Mouse (Mus musculus): ENCODE measurements around the gene Endov. TPM values are rescaled to one million over a fixed set of nuclear protein-coding genes. Genes with fewer than 3 reads are reported as not detected.
A peak's percentile ranks its signal among the peaks of the same experiment; 100 is the strongest.

Gene Endov
- polyA plus RNA-seq, 1 experiment from 2014 or later: 21.1 TPM

DNA sequence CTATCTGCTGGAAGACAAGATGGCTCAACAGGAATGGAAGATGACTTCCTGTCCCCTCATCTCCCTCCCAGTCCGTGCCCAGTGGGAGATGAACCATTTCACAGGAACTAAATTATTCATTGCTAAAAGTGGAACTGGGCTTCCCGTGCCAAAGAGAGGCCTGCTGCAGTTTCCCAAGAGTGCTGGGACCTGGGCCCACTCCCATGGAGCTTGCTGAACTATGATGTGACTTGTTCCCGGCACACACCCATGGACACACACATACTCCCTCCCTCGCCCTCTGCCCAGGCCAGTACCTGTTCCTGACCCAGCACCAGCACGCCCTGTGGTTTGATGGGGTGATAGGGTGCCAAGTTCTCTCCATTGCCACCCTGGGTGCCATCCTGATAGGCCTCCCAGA, 51.7 kb downstream of the Endov start:
- 80% methylated on average over 5 of the region's 5 CpGs for WGBS
- H3K27ac ChIP-seq (replicated peaks): no peak overlapping the region
- no peak for DNase-seq (ENCODE audit: low spot score)
- no peaks in the 10 kb centered on the region for H3K36me3 ChIP-seq (replicated peaks)
- H3K9me3 ChIP-seq: no peaks in the 10 kb centered on the region
- H3K4me1 ChIP-seq: peaks cover 36% of the 10 kb centered on the region
- H3K27me3 ChIP-seq (replicated peaks; ENCODE audit: low read depth, poor library complexity, severe bottlenecking): peaks cover 84% of the 10 kb centered on the region
- no peak overlapping the region for H3K4me3 ChIP-seq

DNA sequence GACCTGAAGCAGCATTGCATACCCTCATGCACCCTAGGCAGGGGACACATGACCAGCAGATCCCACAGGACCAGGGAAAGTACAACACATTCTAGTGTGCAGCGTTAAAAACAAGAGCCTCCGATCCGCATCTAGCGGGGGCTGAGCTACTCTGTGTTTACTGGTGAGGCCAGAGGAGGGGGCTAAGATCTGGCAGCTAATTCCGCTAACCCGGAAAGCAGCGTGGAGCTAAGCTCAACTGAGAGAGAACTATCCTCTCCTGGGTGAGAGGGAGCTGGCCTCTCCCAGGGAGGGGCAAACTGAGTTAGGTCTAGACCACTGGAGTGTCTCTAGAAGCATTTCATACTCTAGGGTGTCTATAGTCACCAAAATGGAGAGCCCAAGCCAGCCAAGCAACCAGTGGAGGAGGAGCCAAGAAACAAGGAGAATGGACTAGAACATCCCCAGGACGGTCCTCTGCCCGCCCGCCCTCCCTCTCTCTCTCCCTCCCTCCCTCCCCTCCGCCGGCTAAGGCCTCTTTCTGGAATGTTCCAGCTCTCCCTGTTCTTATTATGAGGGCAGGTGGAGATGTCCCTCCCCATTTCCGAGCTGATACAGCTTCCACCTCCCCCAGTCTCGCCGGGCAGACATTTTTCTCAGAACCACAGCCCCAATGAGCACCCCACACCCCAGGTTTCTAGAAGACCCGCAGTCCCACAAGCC, 52.8 kb downstream of the Endov start:
- WGBS: 59% methylated on average over 16 of the region's 16 CpGs
- no peak for DNase-seq (ENCODE audit: low spot score)
- Histone ChIP-seq H3K4me1 (peaks cover 46% of the 10 kb centered on the region), H3K9me3 (no peaks in the 10 kb centered on the region), H3K4me3 (no peak overlapping the region), H3K27ac (replicated peaks) (no peak overlapping the region), H3K36me3 (replicated peaks) (no peaks in the 10 kb centered on the region), H3K27me3 (replicated peaks; ENCODE audit: low read depth, poor library complexity, severe bottlenecking) (peaks cover 95% of the 10 kb centered on the region)

DNA sequence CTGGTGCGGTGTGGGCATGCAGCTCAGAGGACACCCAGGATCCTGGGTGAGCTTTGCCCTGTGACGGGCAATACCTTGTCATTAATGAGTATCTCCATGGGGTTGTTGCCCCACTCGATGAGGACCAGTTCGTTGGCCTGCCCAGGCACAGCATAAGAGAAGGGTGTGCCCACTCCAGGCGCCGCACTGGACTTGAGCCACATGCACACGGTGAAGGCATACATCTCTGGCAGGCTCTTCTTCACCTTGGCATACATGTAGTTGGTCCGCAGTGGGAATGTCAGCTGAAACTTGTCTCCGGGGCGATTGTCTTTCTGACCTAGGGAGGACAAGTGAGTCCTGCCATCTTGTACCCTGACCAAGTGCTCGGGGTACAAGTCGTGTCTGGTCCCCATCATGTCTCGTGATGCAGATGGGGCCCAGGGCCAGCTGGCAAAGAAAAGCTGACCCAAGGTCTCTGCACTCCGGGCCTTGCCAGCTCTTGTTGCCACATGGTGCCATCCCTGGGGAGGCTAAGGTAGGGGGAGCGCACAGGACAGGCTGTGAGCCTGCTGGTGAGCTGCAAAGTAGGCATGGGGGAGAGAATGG, 53.5 kb downstream of the Endov start:
- Histone ChIP-seq H3K36me3 (replicated peaks) (no peaks in the 10 kb centered on the region), H3K27me3 (replicated peaks; ENCODE audit: low read depth, poor library complexity, severe bottlenecking) (peaks cover 100% of the 10 kb centered on the region), H3K9me3 (no peaks in the 10 kb centered on the region), H3K4me1 (peaks cover 53% of the 10 kb centered on the region), H3K27ac (replicated peaks) (no peak overlapping the region), H3K4me3 (peak overlapping the region; percentile 8; the same call in 1 of the 2 replicates)
- DNase-seq (ENCODE audit: low spot score): no peak
- 85% methylated on average over 15 of the region's 15 CpGs for WGBS

DNA sequence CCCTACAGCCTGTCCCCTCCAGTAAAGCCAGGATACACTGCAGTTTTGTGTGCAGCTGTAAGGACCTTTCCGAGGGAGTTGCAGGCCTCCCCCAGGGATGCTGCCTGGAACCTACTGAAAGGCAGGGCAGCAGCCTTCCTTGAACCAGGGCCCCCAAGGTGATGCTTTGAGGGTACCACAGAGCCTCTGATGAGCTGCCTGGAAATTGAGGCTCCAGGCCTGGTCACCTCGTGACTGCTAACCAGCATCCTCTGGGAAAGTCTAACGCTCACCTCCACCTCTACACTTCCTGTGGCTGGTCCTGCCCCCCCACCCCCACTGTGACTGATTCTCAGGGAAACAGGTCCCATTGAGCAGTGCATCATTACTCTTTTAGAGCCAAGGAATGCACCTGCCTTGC, 54.1 kb downstream of the Endov start:
- 46% methylated on average over 3 of the region's 3 CpGs for WGBS
- Histone ChIP-seq H3K4me3 (peak overlapping the region; percentile 67), H3K27ac (replicated peaks) (no peak overlapping the region), H3K9me3 (no peaks in the 10 kb centered on the region), H3K4me1 (peaks cover 56% of the 10 kb centered on the region), H3K27me3 (replicated peaks; ENCODE audit: low read depth, poor library complexity, severe bottlenecking) (peaks cover 100% of the 10 kb centered on the region), H3K36me3 (replicated peaks) (no peaks in the 10 kb centered on the region)
- DNase-seq (ENCODE audit: low spot score): no peak

DNA sequence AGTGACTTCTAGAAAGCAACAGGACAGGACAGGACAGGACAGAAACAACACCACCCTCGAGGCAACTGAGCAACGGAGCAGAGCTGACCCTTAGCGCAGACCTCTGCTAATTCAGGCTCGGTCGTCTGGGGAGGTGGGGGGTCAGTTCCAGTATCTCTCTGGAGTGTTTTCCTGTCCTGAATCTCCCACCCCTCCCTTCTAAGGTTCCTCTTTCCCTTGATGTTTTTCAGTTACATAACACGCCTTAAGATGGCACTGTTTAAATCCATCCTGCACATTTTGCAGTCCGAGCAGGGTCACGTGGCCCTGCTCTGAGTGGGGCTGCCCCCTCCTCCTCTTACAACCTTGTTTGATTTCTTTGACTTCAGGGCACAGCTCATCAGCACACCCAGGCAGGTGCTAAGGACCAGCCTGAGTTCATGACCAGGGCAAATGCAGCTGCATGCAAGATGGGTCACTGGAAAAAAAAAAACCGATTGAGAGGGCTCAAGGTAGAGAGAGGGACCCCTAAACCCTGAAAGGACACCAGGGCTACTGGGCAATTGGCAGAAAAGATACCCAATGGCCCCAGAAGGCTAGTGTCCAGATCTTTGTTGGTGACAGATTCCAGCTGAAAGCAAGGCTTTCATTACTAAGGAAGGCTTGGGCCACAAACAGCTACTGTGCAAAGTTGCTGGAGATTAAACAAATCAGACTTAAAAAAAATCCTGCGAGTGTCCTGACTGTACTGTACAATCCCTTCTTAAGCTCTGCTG, 54.8 kb downstream of the Endov start:
- 7% methylated on average over 10 of the region's 10 CpGs for WGBS
- DNase-seq (ENCODE audit: low spot score): peak; percentile 49
- Histone ChIP-seq H3K27ac (replicated peaks) (no peak overlapping the region), H3K4me1 (peaks cover 58% of the 10 kb centered on the region), H3K36me3 (replicated peaks) (no peaks in the 10 kb centered on the region), H3K4me3 (peak overlapping the region; percentile 67), H3K9me3 (no peaks in the 10 kb centered on the region), H3K27me3 (replicated peaks; ENCODE audit: low read depth, poor library complexity, severe bottlenecking) (peaks cover 100% of the 10 kb centered on the region)

DNA sequence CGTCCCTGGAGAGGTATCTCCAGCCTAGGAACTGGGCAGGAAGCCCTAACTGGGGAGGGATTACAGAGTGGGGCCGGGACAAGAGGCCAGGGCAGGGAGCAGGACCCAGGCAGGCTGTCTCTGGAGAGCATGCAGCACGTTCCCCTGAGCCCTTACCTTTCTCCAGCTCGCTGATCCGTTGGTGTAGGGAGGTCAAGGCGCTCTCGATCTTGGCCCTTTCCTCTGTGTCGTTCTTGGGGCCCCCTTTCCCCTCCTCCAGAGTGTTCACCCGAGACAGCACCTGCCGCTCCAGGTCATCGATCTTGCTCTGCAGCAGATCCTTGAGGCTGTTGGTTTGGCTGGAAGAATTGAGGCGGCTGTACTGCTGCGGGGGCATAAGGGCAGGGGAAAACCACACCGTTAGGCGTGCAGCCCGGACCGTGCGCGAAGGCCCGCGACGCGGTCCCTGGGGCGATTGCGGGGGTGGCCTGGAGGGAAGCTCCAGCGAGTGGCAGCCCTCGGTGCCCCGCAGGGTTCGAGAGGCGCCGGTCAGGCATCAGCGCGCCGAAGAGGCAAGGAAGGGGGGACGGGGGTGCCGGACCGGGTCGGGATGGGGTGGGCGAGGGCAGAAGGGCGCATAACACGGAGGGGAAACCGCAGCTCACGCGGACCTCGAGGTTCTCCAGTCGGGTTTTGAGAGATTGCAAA, 55.5 kb downstream of the Endov start:
- Histone ChIP-seq H3K27ac (replicated peaks) (peak overlapping the region; percentile 52; the same call in 1 of the 2 replicates), H3K4me1 (peaks cover 62% of the 10 kb centered on the region), H3K27me3 (replicated peaks; ENCODE audit: low read depth, poor library complexity, severe bottlenecking) (peaks cover 100% of the 10 kb centered on the region), H3K9me3 (no peaks in the 10 kb centered on the region), H3K4me3 (peak overlapping the region; percentile 67), H3K36me3 (replicated peaks) (no peaks in the 10 kb centered on the region)
- WGBS: under 1% methylated on average over 46 of the region's 46 CpGs
- DNase-seq (ENCODE audit: low spot score): no peak

DNA sequence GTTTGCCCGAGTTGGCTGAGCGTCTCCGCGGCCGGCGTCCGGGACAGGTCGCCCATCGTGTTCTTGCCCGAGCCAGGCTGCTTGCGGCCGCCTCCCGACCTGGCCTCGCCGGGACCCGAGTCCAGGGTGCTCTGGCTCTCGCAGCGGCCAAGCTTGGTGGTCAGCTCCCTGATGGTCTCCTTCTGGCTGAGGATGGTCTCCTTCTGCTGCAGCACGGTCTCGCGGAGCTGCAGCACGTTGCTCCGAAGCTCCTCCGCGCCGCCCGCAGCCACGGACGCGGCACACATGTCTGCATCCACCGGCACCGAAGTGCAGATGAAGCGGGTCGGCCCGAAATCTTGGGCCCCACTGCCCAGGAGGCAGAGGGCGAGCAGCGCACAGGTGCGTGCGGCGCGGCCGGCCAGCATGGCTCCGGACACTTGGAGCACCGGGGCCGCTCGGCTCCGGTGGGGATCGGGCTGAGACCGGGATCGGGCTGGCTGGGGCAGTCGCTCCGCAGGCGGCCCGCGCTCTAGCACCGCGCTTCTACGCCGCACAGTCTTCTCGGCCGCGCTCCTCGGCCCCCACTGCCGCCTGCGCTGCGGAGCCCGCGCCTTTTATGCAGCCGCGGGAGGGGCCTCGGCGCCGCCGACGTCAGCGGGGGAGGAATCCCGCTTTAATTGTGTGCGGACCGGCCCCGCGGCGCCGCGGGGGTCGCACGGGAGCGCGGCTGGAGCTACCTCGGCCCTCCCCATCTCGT, 56.2 kb downstream of the Endov start, which contains the start of gene Nptx1:
TSS of gene Nptx1 (minus strand) at position 571 of the 739 bp plus-strand sequence.
- H3K36me3 ChIP-seq (replicated peaks): no peaks in the 10 kb centered on the region
- peak within 1 kb of the TSS; percentile 73 for H3K27ac ChIP-seq (replicated peaks)
- no peaks in the 10 kb centered on the region for H3K9me3 ChIP-seq
- under 1% methylated on average over 90 of the region's 90 CpGs for WGBS
- H3K4me3 ChIP-seq: peak within 1 kb of the TSS; percentile 67
- peaks cover 100% of the 10 kb centered on the region for H3K27me3 ChIP-seq (replicated peaks; ENCODE audit: low read depth, poor library complexity, severe bottlenecking)
- H3K4me1 ChIP-seq: peaks cover 61% of the 10 kb centered on the region
- peak; percentile 66 for DNase-seq (ENCODE audit: low spot score)

DNA sequence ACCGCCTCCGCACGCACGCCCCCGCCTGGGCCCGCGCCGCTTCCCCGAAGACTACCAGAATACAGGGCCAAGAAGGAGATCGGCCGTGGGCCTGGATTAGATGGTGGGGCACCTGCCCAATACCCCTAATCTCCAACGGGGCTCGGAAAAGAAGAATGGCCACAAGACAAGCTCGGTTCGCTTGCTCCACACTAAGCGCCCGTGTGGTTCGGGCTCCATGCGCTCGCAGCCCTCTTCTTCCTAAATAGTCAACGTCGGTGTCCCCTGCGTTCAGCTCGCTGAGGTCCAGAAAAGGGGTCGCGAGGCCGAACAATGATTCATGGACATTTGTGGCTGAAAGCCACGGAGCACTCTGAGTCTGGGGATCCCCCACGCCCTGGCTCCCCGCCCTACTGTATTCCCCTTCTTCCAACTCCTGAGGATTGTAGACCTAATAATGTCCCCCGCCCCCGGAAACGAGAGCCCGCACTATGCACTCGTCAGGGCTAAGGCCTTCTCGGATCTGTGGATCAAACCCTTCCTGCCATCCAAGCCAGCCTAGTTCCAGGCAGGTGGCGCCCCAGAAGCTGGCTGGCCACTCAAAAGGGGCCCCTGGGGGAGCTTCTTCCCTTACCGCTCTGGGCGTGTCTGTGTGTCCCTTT, 56.9 kb downstream of the Endov start:
- WGBS: 1% methylated on average over 39 of the region's 39 CpGs
- H3K27me3 ChIP-seq (replicated peaks; ENCODE audit: low read depth, poor library complexity, severe bottlenecking): peaks cover 100% of the 10 kb centered on the region
- peak overlapping the region; percentile 67 for H3K4me3 ChIP-seq
- no peaks in the 10 kb centered on the region for H3K9me3 ChIP-seq
- no peaks in the 10 kb centered on the region for H3K36me3 ChIP-seq (replicated peaks)
- peak overlapping the region; percentile 73 for H3K27ac ChIP-seq (replicated peaks)
- DNase-seq (ENCODE audit: low spot score): peak; percentile 43
- H3K4me1 ChIP-seq: peaks cover 69% of the 10 kb centered on the region

DNA sequence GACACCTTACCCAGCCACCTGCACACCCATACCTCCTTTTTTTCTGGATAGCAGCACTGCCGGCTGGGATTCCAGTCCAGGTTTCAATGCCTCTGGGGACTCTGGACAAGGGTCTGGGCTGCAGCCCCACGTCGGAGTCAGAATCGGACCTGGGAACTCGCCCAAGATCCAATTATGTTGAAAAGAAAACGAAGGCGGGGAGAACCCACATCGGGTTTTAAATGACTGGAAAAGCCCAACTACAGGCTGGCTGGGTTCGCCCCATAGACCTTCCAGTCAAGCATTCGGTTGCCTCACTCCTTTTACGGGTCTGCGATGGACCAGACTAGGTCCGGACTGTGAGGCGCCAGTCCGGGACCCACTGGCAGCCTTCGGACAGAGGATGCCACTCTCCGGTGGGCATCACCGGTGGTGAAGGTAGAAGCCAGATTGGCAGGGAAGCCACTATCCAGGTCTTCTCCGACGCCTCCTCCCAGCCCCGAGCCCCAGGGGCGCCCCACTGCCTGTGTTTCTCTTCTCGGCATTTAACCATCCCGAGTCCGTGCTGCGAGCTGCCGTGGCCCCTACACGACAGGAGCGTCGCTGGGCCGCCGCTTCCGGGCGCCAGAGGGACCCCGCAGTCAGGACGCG, 57.7 kb downstream of the Endov start:
- peaks cover 100% of the 10 kb centered on the region for H3K27me3 ChIP-seq (replicated peaks; ENCODE audit: low read depth, poor library complexity, severe bottlenecking)
- no peaks in the 10 kb centered on the region for H3K36me3 ChIP-seq (replicated peaks)
- peak; percentile 51 for DNase-seq (ENCODE audit: low spot score)
- no peaks in the 10 kb centered on the region for H3K9me3 ChIP-seq
- peaks cover 69% of the 10 kb centered on the region for H3K4me1 ChIP-seq
- peak overlapping the region; percentile 67 for H3K4me3 ChIP-seq
- no peak overlapping the region; the same call in 1 of the 2 replicates for H3K27ac ChIP-seq (replicated peaks)
- 1% methylated on average over 37 of the region's 37 CpGs for WGBS

DNA sequence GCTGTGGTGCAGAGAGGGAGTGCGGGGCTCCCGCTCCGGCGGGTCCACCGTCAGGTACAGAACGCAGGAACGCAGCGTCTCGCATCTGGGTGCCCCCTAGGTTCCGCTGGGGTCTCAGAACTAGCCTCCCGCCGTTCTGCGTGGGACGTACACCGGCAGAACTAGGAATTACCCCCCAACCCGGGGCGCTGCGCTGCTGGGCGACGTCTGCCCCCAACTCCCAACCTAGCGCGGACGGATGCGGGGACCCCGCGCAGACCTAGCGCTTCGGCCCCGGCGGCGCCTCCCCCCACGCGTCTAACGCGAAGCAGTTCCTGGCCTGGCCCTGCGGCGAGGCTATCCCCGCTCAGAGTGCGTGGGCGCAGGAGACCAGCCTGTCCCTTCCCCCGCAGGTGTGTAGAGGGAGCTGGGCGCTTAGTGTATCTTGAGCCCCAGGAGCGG, 58.2 kb downstream of the Endov start:
- peak; percentile 41 for DNase-seq (ENCODE audit: low spot score)
- under 1% methylated on average over 43 of the region's 43 CpGs for WGBS
- H3K27me3 ChIP-seq (replicated peaks; ENCODE audit: low read depth, poor library complexity, severe bottlenecking): peaks cover 100% of the 10 kb centered on the region
- no peaks in the 10 kb centered on the region for H3K9me3 ChIP-seq
- no peaks in the 10 kb centered on the region for H3K36me3 ChIP-seq (replicated peaks)
- H3K4me3 ChIP-seq: peak overlapping the region; percentile 67
- peaks cover 69% of the 10 kb centered on the region for H3K4me1 ChIP-seq
- H3K27ac ChIP-seq (replicated peaks): no peak overlapping the region; the same call in 1 of the 2 replicates

Measured in embryonic facial prominence, embryonic 10.5 days (tissue).